Mouse (Mus musculus): ENCODE measurements around the gene Evi5.

DNA sequence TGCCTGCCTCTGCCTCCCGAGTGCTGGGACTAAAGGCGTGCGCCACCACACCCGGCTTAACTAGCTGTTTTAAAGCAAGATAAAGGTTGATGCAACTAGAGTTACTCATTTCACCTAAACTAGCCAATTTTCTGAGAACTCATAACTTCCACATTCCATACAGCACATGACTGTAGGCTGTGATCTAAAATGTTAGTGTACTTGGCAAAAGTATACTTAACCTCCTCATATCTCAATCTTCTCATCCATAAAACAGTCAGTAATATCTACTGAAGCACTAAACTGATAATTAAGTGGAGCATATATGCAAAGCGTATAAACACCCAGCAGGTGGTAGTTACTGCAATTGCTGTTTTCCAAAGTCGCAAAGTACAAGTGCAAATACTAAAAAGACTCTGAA lies 1.6 kb downstream of the Evi5 start:
- no peak for TF ChIP-seq POLR2A (IDR thresholded peaks at IDR 0.05; ENCODE audit: insufficient read length, low read depth)
- no peak for TF ChIP-seq POLR2AphosphoS2 (IDR thresholded peaks at IDR 0.05; ENCODE audit: insufficient read length, low read depth)

Data from myocyte (in vitro differentiated cells).